Mouse (Mus musculus) kidney, embryonic 15.5 days (tissue): ENCODE measurements at regions not wholly inside any gene's neighbourhood (a gene's known extent, or its start where the extent isn't known, plus 50 kb on each side); places are given as distances from the start of the nearest gene placed in this dataset.

Experiments
- ATAC-seq: fragments of 200-750 bp; cut with Nextera tagmentation; replicated peaks from 2 replicates; pipeline ENCODE4 v1.8.0; 2017; ENCODE audit warnings: moderate TSS enrichment; ENCODE audit not compliant: low FRiP score
- H3K27ac ChIP-seq: fragments of 300-500 bp; sonication (generic); 2 replicates; pipeline ENCODE4 v1.5.1; 2015; ENCODE audit warnings: mild to moderate bottlenecking, inconsistent platforms
- H3K27me3 ChIP-seq: fragments of 300-500 bp; sonication (generic); 2 replicates; pipeline ENCODE4 v1.6.1; 2015; ENCODE audit warnings: inconsistent platforms
- H3K36me3 ChIP-seq: fragments of 300-500 bp; sonication (generic); 2 replicates; pipeline ENCODE4 v1.6.1; 2015; ENCODE audit warnings: inconsistent platforms
- H3K4me1 ChIP-seq: fragments of 300-500 bp; sonication (generic); 2 replicates; pipeline ENCODE4 v1.6.1; 2015; ENCODE audit warnings: inconsistent platforms
- H3K4me2 ChIP-seq: fragments of 300-500 bp; sonication (generic); 2 replicates; pipeline ENCODE4 v1.6.1; 2015; ENCODE audit warnings: moderate library complexity, mild to moderate bottlenecking, inconsistent platforms
- H3K4me3 ChIP-seq: fragments of 300-500 bp; sonication (generic); replicated peaks from 2 replicates; pipeline ENCODE4 v1.5.1; 2015; ENCODE audit warnings: mild to moderate bottlenecking, inconsistent platforms
- H3K9ac ChIP-seq: fragments of 300-500 bp; sonication (generic); 2 replicates; pipeline ENCODE4 v1.6.1; 2015; ENCODE audit warnings: mild to moderate bottlenecking, inconsistent platforms
- H3K9me3 ChIP-seq: fragments of 300-500 bp; sonication (generic); replicated peaks from 2 replicates; pipeline ENCODE4 v1.6.1; 2016; ENCODE audit warnings: inconsistent platforms
- WGBS: fragments of 180-500 bp; shearing (Covaris S2); methylation state at CpG from one replicate; pipeline ENCODE4 v1.1.7; 2015; ENCODE audit warnings: mixed read lengths; 5-methylcytosine and 5-hydroxymethylcytosine counted together

DNA sequence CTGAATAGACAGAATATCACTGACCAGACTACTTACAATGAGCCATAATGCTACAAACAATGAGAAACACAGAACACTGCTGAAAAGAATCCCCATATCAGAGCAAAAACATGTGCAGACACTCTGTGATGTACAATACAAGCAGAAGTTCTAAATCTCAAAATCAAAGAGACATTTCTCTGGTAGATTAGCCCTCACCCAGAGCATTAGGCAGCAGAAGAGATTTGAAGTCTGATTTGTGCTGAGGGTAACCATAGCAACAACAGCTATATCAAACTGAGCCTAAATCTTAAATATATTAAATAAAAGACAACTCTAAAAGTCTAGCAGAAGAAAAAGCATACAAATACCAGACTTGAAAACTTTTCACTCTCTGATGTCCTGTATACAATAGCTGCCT lies 691.5 kb downstream of the 1190002N15Rik start:
- Histone ChIP-seq H3K4me3 (no peak overlapping the region), H3K4me1 (no peaks in the 10 kb centered on the region), H3K4me2 (no peak overlapping the region), H3K9me3 (no peaks in the 10 kb centered on the region), H3K27ac (no peak overlapping the region), H3K9ac (no peak overlapping the region), H3K27me3 (no peaks in the 10 kb centered on the region), H3K36me3 (no peaks in the 10 kb centered on the region)
- ATAC-seq, result no peak

DNA sequence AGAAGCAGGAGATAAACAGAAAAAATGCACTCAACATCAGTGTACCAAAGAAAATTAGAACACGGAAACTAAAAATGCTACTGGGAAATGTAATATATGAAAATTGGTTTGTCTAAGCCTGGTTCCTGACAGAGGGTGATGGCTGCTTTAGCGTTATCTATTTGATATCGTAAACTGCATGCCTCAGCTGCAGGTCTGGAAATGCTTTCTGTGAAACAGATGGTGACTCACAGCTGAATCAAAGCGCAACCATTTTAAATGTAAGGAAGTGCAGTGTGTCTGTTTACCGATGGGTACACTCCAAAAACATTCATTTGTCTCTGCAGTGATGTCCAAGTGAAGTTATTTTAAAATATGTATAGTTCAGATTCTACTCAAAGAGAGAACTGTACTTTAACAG lies 694.0 kb downstream of the 1190002N15Rik start:
- H3K27me3 ChIP-seq, result no peaks in the 10 kb centered on the region
- H3K36me3 ChIP-seq, result no peaks in the 10 kb centered on the region
- no peaks in the 10 kb centered on the region for H3K9me3 ChIP-seq
- H3K27ac ChIP-seq, result no peak overlapping the region
- 88% methylated on average over 5 of the region's 5 CpGs for WGBS
- H3K9ac ChIP-seq, result no peak overlapping the region
- H3K4me3 ChIP-seq, result no peak overlapping the region
- H3K4me1 ChIP-seq, result no peaks in the 10 kb centered on the region
- no peak for ATAC-seq
- no peak overlapping the region for H3K4me2 ChIP-seq
